Mouse (Mus musculus) heart, postnatal 0 days (tissue): Measurements from ENCODE around the gene Abhd2.

Source experiments
- CTCF ChIP-seq: IDR thresholded peaks from 2 replicates; pipeline ENCODE4 v1.5.1; 2016; ENCODE audit warnings: antibody characterized with exemption, control low read depth, low read depth
- EP300 ChIP-seq: IDR thresholded peaks from 2 replicates; pipeline ENCODE4 v1.6.1; 2016; ENCODE audit warnings: antibody characterized with exemption, low read depth

DNA sequence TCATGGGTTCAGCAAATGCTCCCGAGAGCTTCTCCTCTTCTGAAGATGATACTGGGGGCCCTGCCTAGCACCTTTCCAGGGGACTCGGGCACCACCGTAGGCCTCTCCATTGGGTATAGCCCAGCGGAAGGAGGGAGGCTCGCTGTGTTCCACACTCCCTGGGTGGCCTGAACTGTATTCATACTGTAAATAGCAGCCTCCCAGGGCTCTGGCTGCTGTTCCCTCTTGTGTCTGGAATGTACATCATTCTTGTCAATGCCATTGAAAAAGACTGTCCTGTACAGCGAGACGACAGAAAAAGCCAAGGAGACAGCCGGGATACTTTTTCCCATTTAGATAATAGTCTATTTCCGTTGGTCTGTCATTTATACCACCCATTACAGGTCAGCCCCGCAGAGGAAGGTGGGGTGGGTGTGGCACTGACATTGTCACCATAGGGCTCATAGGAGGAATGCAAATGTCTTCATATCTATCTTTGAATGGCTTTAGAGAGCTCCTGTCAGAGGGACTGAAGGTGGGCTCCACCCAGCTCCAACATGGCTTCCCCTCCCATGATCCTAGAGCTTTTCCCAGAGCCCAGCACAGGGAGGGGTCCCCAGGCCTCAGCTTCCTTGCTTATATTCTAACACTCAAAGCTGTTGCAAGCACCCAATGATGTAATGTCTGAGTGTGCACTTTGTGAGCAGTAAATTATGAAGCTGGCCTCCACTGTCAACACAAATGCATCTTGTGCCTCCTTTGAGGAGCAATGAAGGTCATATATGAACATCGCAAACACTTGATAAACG, 10.1 kb downstream of the Abhd2 start:
- TF ChIP-seq CTCF (no peak), EP300 (no peak)
